Mouse (Mus musculus): ENCODE data around the gene Tpp2. TPM values are rescaled to one million over a fixed set of nuclear protein-coding genes. Genes with fewer than 3 reads are reported as not detected.
"Not testable (repeated sequence)": the region's sequence is repeated elsewhere in the genome, so short reads cannot be mapped to it uniquely, and the experiment has no call there.

The Tpp2 gene
- polyA plus RNA-seq, 3 experiments from 2014 or later: 116 to 130 (median 128) TPM

GRCm38 (mm10) chr1:44022656-44023055, 89.2 kb downstream of the Tpp2 start:
- no peak for ATAC-seq

- no peak for ATAC-seq
Measured at GRCm38 (mm10) chr1:44027651-44028050, 94.2 kb downstream of the Tpp2 start.

- peak; percentile 56 for ATAC-seq
Measured at GRCm38 (mm10) chr1:44032213-44032612, 98.8 kb downstream of the Tpp2 start.

GRCm38 (mm10) chr1:44032948-44033347, 99.5 kb downstream of the Tpp2 start:
- peak; percentile 64 for ATAC-seq

- ATAC-seq: peak; percentile 99
Measured at GRCm38 (mm10) chr1:44041797-44042554, 108.5 kb downstream of the Tpp2 start.

GRCm38 (mm10) chr1:44042555-44042915, 109.1 kb downstream of the Tpp2 start:
- ATAC-seq: no peak

- ATAC-seq: not testable (repeated sequence)
Measured at GRCm38 (mm10) chr1:44045689-44046088, 112.2 kb downstream of the Tpp2 start.

GRCm38 (mm10) chr1:44046556-44046955, 113.1 kb downstream of the Tpp2 start:
- no peak for ATAC-seq

Other genes starting within 250 kb of the Tpp2 start
- gene 1500015O10Rik, start 203.0 kb upstream of the Tpp2 start, polyA plus RNA-seq (2017; shearing (Covaris generic)): under 1 TPM in 1 of 3 experiments, not detected in 2; 0.38 TPM
- 10 to 100 TPM; 11.7 to 20.0 (median 15.8) TPM for gene Uxs1, start 105.8 kb upstream of the Tpp2 start, polyA plus RNA-seq (2017; shearing (Covaris generic))
- gene Mettl21c, start 86.4 kb downstream of the Tpp2 start, polyA plus RNA-seq (2017; shearing (Covaris generic)): 1 to 10 TPM; 2.0 to 2.4 (median 2.1) TPM
- under 1 TPM in 2 of 3 experiments, not detected in 1; 0.12 to 0.16 TPM for gene Gm8251, start 128.3 kb downstream of the Tpp2 start, polyA plus RNA-seq (2017; shearing (Covaris generic))
- gene Tex30, start 168.8 kb downstream of the Tpp2 start, polyA plus RNA-seq (2017; shearing (Covaris generic)): 10 to 100 TPM; 36.4 to 83.3 (median 44.5) TPM
- 10 to 100 TPM; 15.7 to 22.5 (median 16.8) TPM for gene Kdelc1, start 185.2 kb downstream of the Tpp2 start, polyA plus RNA-seq (2017; shearing (Covaris generic))
- 10 to 100 TPM; 13.8 to 18.3 (median 18.1) TPM for gene Bivm, start 185.3 kb downstream of the Tpp2 start, polyA plus RNA-seq (2017; shearing (Covaris generic))
- 10 to 100 TPM; 14.8 to 17.8 (median 17.7) TPM for gene Ercc5, start 214.1 kb downstream of the Tpp2 start, polyA plus RNA-seq (2017; shearing (Covaris generic))

All from inflammation-experienced regulatory T-cells, adult 6 months (primary cell).